Mouse (Mus musculus) embryonic facial prominence, embryonic 11.5 days (tissue): Measurements from ENCODE around the gene Slc45a3. TPM values are rescaled to one million over a fixed set of nuclear protein-coding genes. Genes with fewer than 3 reads are reported as not detected.

ENCODE experiments used
- ATAC-seq: fragments of 200-750 bp; cut with Nextera tagmentation; replicated peaks from 2 replicates; pipeline ENCODE4 v1.8.0; 2017; ENCODE audit warnings: low read depth; ENCODE audit not compliant: insufficient number of reproducible peaks, low FRiP score, low TSS enrichment
- DNase-seq: peaks from one replicate; pipeline ENCODE4 v3.0.0-alpha.2; 2015; ENCODE audit warnings: low spot score
- H3K27ac ChIP-seq: fragments of 300-500 bp; sonication (generic); replicated peaks from 2 replicates; pipeline ENCODE4 v1.5.1; 2014; ENCODE audit warnings: mild to moderate bottlenecking, low read depth, low read length, control low read depth
- H3K27me3 ChIP-seq: fragments of 300-500 bp; sonication (generic); 2 replicates; pipeline ENCODE4 v1.6.1; 2014; ENCODE audit warnings: mild to moderate bottlenecking, low read length, moderate library complexity, mixed read lengths; ENCODE audit not compliant: control insufficient read depth, insufficient read depth
- H3K36me3 ChIP-seq: fragments of 300-500 bp; sonication (generic); replicated peaks from 2 replicates; pipeline ENCODE4 v1.6.1; 2014; ENCODE audit warnings: low read depth, mild to moderate bottlenecking, low read length, moderate library complexity, mixed read lengths; ENCODE audit not compliant: control insufficient read depth, insufficient read depth
- H3K4me1 ChIP-seq: fragments of 300-500 bp; sonication (generic); 2 replicates; pipeline ENCODE4 v1.6.1; 2014; ENCODE audit warnings: low read length, mixed read lengths; ENCODE audit not compliant: control insufficient read depth, insufficient read depth
- H3K4me2 ChIP-seq: fragments of 300-500 bp; sonication (generic); 2 replicates; pipeline ENCODE4 v1.6.1; 2014; ENCODE audit warnings: low read depth, mild to moderate bottlenecking, control low read depth, low read length, moderate library complexity
- H3K4me3 ChIP-seq: fragments of 300-500 bp; sonication (generic); 2 replicates; pipeline ENCODE4 v1.5.1; 2014; ENCODE audit warnings: low read depth, low read length, control low read depth
- H3K9ac ChIP-seq: fragments of 300-500 bp; sonication (generic); replicated peaks from 2 replicates; pipeline ENCODE4 v1.6.1; 2014; ENCODE audit warnings: mild to moderate bottlenecking, control low read depth, low read length
- H3K9me3 ChIP-seq: fragments of 300-500 bp; sonication (generic); replicated peaks from 2 replicates; pipeline ENCODE4 v1.6.1; 2016; ENCODE audit warnings: mild to moderate bottlenecking, low read length, inconsistent platforms, mixed read lengths; ENCODE audit not compliant: control insufficient read depth
- WGBS: fragments of 180-500 bp; shearing (Covaris S2); extraction: QIAGEN DNeasy Blood & Tissue Kit; methylation state at CpG from one replicate; pipeline ENCODE4 v1.1.7; 2014; 5-methylcytosine and 5-hydroxymethylcytosine counted together
- polyA plus RNA-seq: library from polyadenylated mRNA; unstranded; fragments of >200 nt; fragmentation: Nextera tagmentation; extraction: Ambion mirVana; gene quantifications from 2 replicates; pipeline ENCODE4 v1.2.1, GENCODE M21; 2014

The Slc45a3 gene
- polyA plus RNA-seq, 1 experiment from 2014 or later = 3.8 TPM

- no peaks in the 10 kb centered on the region; the same call in 1 of the 2 replicates for H3K36me3 ChIP-seq
- 89% methylated on average over 9 of the region's 9 CpGs for WGBS
- ATAC-seq = no peak
Measured at GRCm38 (mm10) chr1:132028413-132028812, 65.6 kb downstream of the Slc45a3 start.

GRCm38 (mm10) chr1:132030574-132030973, 67.8 kb downstream of the Slc45a3 start:
- no peak for ATAC-seq

More at GRCm38 (mm10) chr1:132028413-132028812, 65.6 kb downstream of the Slc45a3 start:
- H3K4me2 ChIP-seq = no peak overlapping the region
- no peak overlapping the region for H3K27ac ChIP-seq
- H3K4me1 ChIP-seq = no peaks in the 10 kb centered on the region
- DNase-seq = no peak
- H3K9ac ChIP-seq = no peak overlapping the region
- no peak overlapping the region for H3K4me3 ChIP-seq
- no peaks in the 10 kb centered on the region for H3K27me3 ChIP-seq
- no peaks in the 10 kb centered on the region for H3K9me3 ChIP-seq

GRCm38 (mm10) chr1:132032172-132032571, 69.4 kb downstream of the Slc45a3 start:
- 89% methylated on average over 7 of the region's 7 CpGs for WGBS
- H3K4me2 ChIP-seq = no peak overlapping the region
- no peak for ATAC-seq
- no peaks in the 10 kb centered on the region for H3K27me3 ChIP-seq
- H3K36me3 ChIP-seq = no peaks in the 10 kb centered on the region; the same call in 1 of the 2 replicates
- no peak for DNase-seq
- no peak overlapping the region for H3K4me3 ChIP-seq
- H3K27ac ChIP-seq = no peak overlapping the region
- H3K9ac ChIP-seq = no peak overlapping the region
- no peaks in the 10 kb centered on the region for H3K4me1 ChIP-seq
- no peaks in the 10 kb centered on the region for H3K9me3 ChIP-seq

More at GRCm38 (mm10) chr1:132030574-132030973, 67.8 kb downstream of the Slc45a3 start:
- Histone ChIP-seq H3K4me3 (no peak overlapping the region), H3K9me3 (no peaks in the 10 kb centered on the region), H3K4me2 (no peak overlapping the region), H3K36me3 (no peaks in the 10 kb centered on the region; the same call in 1 of the 2 replicates), H3K27ac (no peak overlapping the region), H3K27me3 (no peaks in the 10 kb centered on the region), H3K9ac (no peak overlapping the region), H3K4me1 (no peaks in the 10 kb centered on the region)
- WGBS = 74% methylated on average over 2 of the region's 2 CpGs
- DNase-seq = no peak

Other genes with a start within 250 kb of the Slc45a3 start
- 0.22 TPM in 1 of 2 replicates, not detected in the other for gene Slc26a9, start 218.9 kb upstream of the Slc45a3 start, polyA plus RNA-seq
- 1.0 and 1.1 TPM in 2 replicates for gene Pm20d1, start 165.6 kb upstream of the Slc45a3 start, polyA plus RNA-seq
- 9.2 and 10.9 TPM in 2 replicates for gene Slc41a1, start 135.5 kb upstream of the Slc45a3 start, polyA plus RNA-seq
- 15.2 and 19.0 TPM in 2 replicates for gene Rab29, start 95.7 kb upstream of the Slc45a3 start, polyA plus RNA-seq
- gene Nucks1, start 52.4 kb upstream of the Slc45a3 start, polyA plus RNA-seq = 62.6 and 67.1 TPM in 2 replicates
- gene Elk4, start 44.6 kb downstream of the Slc45a3 start, polyA plus RNA-seq = 18.0 and 19.8 TPM in 2 replicates
- 8.1 and 9.0 TPM in 2 replicates for gene Mfsd4a, start 105.1 kb downstream of the Slc45a3 start, polyA plus RNA-seq
- 1.6 and 2.3 TPM in 2 replicates for gene Cdk18, start 176.7 kb downstream of the Slc45a3 start, polyA plus RNA-seq
- 1.1 and 3.4 TPM in 2 replicates for gene Lemd1, start 228.5 kb downstream of the Slc45a3 start, polyA plus RNA-seq
- gene AC124108.1, start 228.5 kb downstream of the Slc45a3 start, polyA plus RNA-seq = 0.65 and 0.99 TPM in 2 replicates